Mouse (Mus musculus): ENCODE data around the gene Usp29.

- TF ChIP-seq MAX (IDR thresholded peaks at IDR 0.05), result no peak
- no peak for TF ChIP-seq CTCF (IDR thresholded peaks at IDR 0.05; ENCODE audit: control insufficient read depth, insufficient read depth, insufficient read length)
These were observed 107.7 kb downstream of the Usp29 start for GRCm38 (mm10) chr7:6837926-6838554.
